Mouse (Mus musculus): ENCODE data around the gene Ssbp3.

DNA sequence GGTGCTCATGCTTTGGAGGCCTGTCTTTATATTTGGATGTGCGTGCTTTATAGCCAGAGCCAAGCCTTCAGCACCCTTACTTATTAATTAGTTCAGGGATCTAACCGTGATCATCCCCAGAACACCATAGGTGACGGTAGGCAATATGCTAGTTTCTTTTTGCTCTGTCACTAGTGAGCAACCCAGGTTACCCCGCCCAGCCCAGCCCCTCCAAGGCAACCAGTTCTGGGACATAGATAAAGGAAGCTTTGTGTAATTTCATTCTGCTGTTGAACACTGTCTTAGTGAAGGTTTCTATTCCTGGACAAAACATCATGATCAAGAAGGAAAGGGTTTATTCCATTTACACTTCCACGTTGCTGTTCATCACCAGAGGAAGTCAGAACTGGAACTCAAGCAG is 94.7 kb downstream of the Ssbp3 start:
- TF ChIP-seq CTCF (IDR thresholded peaks at IDR 0.05; ENCODE audit: extremely low read depth, insufficient read depth, insufficient read length, insufficient replicate concordance): no peak
- TF ChIP-seq POLR2A (IDR thresholded peaks at IDR 0.05; ENCODE audit: low read depth, low read length): no peak

Data from spleen, adult 2 months (tissue).